Mouse (Mus musculus) embryonic fibroblast, embryonic 13.5 days (primary cell): ENCODE data around the gene Itga11. TPM values are rescaled to one million over a fixed set of nuclear protein-coding genes. Genes with fewer than 3 reads are reported as not detected.
"Not testable (repeated sequence)": the region's sequence is repeated elsewhere in the genome, so short reads cannot be mapped to it uniquely, and the experiment has no call there.

ENCODE experiments used
- H3K27ac ChIP-seq: 2 replicates; pipeline ENCODE4 v1.5.1; 2012; ENCODE audit warnings: low read length, control low read depth, inconsistent platforms; ENCODE audit not compliant: insufficient read depth
- H3K4me1 ChIP-seq: 2 replicates; pipeline ENCODE4 v1.6.1; 2011; ENCODE audit warnings: low read length; ENCODE audit not compliant: control insufficient read depth, insufficient read depth
- H3K4me3 ChIP-seq: 2 replicates; pipeline ENCODE4 v1.5.1; 2011; ENCODE audit warnings: mild to moderate bottlenecking, control low read depth, low read length; ENCODE audit not compliant: insufficient read depth
- CTCF ChIP-seq: IDR thresholded peaks from 2 replicates; pipeline ENCODE4 v1.5.1; 2011; ENCODE audit warnings: mild to moderate bottlenecking, control low read depth, low read length, moderate library complexity, borderline replicate concordance; ENCODE audit not compliant: insufficient read depth
- POLR2A ChIP-seq: IDR thresholded peaks from 2 replicates; pipeline ENCODE4 v1.6.1; 2011; ENCODE audit warnings: low read depth, mild to moderate bottlenecking, control low read depth, low read length, moderate library complexity
- polyA plus RNA-seq: library from polyadenylated mRNA; stranded (reverse); fragments of >200 nt; gene quantifications from 2 replicates; pipeline ENCODE4 v1.2.4, GENCODE M21; 2011; ENCODE audit warnings: low read depth; ENCODE audit not compliant: missing spikeins, insufficient read length

Itga11 gene
- polyA plus RNA-seq, 1 experiment: 139 TPM

GRCm38 (mm10) chr9:62811516-62812121, 134.0 kb downstream of the Itga11 start, which contains the start of gene Fem1b:
Gene Fem1b (minus strand): TSS chr9:62811934.
- peak within 1 kb of the TSS; percentile 62 for H3K4me3 ChIP-seq
- peaks cover 7% of the 10 kb centered on the region for H3K4me1 ChIP-seq
- TF ChIP-seq POLR2A: peak; percentile 96
- TF ChIP-seq CTCF: no peak

GRCm38 (mm10) chr9:62812216-62813049, 134.8 kb downstream of the Itga11 start:
- TF ChIP-seq CTCF: no peak
- peak; percentile 33; the same call in 1 of the 2 replicates for TF ChIP-seq POLR2A
- peak overlapping the region; percentile 62 for H3K4me3 ChIP-seq
- peaks cover 10% of the 10 kb centered on the region for H3K4me1 ChIP-seq
- H3K27ac ChIP-seq: peak overlapping the region; percentile 74

More at GRCm38 (mm10) chr9:62811516-62812121, 134.0 kb downstream of the Itga11 start, which contains the start of gene Fem1b:
- H3K27ac ChIP-seq: peak within 1 kb of the TSS; percentile 97

GRCm38 (mm10) chr9:62814751-62815150, 137.1 kb downstream of the Itga11 start:
- Histone ChIP-seq H3K4me3 (no peak overlapping the region), H3K4me1 (peaks cover 15% of the 10 kb centered on the region), H3K27ac (no peak overlapping the region)
- TF ChIP-seq CTCF (no peak), POLR2A (no peak)

- no peak overlapping the region for H3K27ac ChIP-seq
- no peak overlapping the region for H3K4me3 ChIP-seq
- TF ChIP-seq CTCF: no peak
- TF ChIP-seq POLR2A: no peak
- peaks cover 15% of the 10 kb centered on the region for H3K4me1 ChIP-seq
Observed at GRCm38 (mm10) chr9:62816323-62817098, 138.9 kb downstream of the Itga11 start.

- Histone ChIP-seq H3K4me3 (no peak overlapping the region), H3K4me1 (peaks cover 15% of the 10 kb centered on the region), H3K27ac (peak overlapping the region; percentile 81)
- TF ChIP-seq CTCF: no peak
- TF ChIP-seq POLR2A: no peak
Observed at GRCm38 (mm10) chr9:62817099-62817571, 139.5 kb downstream of the Itga11 start.

- H3K27ac ChIP-seq: peak overlapping the region; percentile 81
- H3K4me3 ChIP-seq: no peak overlapping the region
- peaks cover 11% of the 10 kb centered on the region for H3K4me1 ChIP-seq
- no peak for TF ChIP-seq CTCF
- no peak for TF ChIP-seq POLR2A
Observed at GRCm38 (mm10) chr9:62817828-62818614, 140.4 kb downstream of the Itga11 start.

- TF ChIP-seq CTCF (no peak), POLR2A (no peak)
- no peak overlapping the region for H3K27ac ChIP-seq
Observed at GRCm38 (mm10) chr9:62819494-62819893, 141.9 kb downstream of the Itga11 start.

GRCm38 (mm10) chr9:62819910-62820309, 142.3 kb downstream of the Itga11 start:
- peaks cover 11% of the 10 kb centered on the region for H3K4me1 ChIP-seq
- not testable (repeated sequence) for H3K4me3 ChIP-seq, H3K27ac ChIP-seq

More at GRCm38 (mm10) chr9:62819494-62819893, 141.9 kb downstream of the Itga11 start:
- Histone ChIP-seq H3K4me3 (no peak overlapping the region), H3K4me1 (peaks cover 11% of the 10 kb centered on the region)

- TF ChIP-seq POLR2A: no peak
- no peak for TF ChIP-seq CTCF
- Histone ChIP-seq H3K4me1 (peaks cover 12% of the 10 kb centered on the region), H3K4me3 (no peak overlapping the region), H3K27ac (no peak overlapping the region)
Observed at GRCm38 (mm10) chr9:62820829-62821228, 143.2 kb downstream of the Itga11 start.
